Mouse (Mus musculus) CH12F3 (cell line): ENCODE measurements around the gene Fbxw11.

Experiments used
- in situ Hi-C: fragments of 300-500 bp; cut with MboI; formaldehyde crosslinking; loops from 2 replicates; pipeline ENCODE4 v1.14.3; 2020; ENCODE audit warnings: low sequenced_read_pairs

Fbxw11 gene

DNA sequence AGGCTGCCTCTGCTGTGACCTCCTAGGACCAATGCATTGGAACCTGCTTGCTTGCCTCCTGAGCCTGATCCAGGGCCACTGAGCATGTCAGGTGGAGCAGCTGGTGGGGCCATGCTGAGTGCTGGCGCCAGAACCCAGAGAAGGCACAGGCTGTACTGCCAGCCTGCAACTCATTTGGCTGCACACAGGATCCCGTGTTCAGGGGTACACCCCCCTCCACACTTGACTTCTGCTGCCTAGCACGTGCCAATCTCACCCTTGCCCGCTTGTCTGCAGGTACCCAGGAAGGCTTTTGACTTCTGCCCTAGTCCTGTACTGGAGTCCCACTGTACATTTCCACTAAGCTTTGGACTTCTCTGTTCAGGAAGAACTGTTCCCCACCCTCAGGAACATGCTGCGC is 19.3 kb upstream of the Fbxw11 start:
- in situ Hi-C loops: loop anchor here (5.0 kb wide), 1 partner anchor 84 kb away; no protein-coding TSS in a partner anchor

DNA sequence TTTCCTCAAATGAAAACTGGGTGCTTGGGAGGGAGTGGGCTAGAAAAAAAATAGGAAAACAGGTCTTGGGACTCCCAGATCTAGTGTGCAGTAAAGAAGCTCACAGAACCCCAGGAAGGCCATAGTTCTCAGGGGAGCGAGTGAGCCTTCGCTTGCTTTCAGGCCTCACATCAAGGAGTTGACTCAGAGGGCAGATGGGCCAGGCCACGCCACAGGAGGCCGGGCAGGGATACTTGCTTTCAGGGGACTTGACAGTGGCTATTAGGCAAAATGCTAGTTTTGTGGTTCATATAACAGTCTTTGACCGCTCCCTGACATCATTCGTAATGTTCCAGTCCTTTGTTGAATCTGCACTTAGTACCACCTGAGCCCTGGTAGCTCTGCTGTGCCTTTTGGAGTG is 18.6 kb upstream of the Fbxw11 start:
- in situ Hi-C loops: loop anchor here (5.0 kb wide), 1 partner anchor 83 kb away; no protein-coding TSS in a partner anchor

DNA sequence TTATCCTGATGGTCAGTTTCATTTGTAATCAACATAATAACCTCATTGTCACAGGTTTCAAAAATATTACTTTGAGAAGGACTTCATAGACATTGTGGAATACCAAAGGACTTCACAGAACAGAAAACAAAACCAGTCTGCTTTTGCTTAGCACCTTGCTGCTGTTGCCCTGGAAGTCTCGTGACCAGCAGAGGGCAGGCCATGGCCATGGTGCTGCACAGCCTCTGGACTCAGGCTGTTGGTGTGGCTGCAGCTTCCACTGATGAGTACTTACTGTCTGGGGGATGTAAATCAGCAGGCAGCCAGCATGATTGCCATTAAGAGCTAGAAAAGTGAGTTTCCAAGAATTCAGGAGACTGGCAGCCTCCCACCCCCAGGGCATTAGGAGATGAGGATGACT is 16.8 kb upstream of the Fbxw11 start:
- in situ Hi-C loops: no loop called here

DNA sequence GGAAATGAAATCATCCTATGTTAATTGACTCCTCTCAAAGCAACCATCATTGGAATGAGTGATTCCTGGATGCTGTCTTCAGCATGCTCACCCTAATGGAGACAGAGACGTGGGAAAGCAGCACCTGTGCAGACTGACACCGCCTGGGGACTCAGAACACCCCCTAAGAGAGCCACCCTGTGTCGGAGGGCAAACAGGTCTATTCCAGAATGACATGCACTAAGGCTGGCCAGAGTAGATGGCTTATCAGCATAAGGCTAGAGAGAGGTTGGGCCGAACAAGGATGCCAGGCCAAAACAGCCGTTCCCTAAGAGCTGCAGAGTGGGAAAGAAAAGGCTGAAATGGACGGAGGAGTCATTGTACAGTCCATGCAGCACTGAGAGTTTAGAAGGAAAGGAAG is 16.4 kb upstream of the Fbxw11 start:
- in situ Hi-C loops: no loop called here

DNA sequence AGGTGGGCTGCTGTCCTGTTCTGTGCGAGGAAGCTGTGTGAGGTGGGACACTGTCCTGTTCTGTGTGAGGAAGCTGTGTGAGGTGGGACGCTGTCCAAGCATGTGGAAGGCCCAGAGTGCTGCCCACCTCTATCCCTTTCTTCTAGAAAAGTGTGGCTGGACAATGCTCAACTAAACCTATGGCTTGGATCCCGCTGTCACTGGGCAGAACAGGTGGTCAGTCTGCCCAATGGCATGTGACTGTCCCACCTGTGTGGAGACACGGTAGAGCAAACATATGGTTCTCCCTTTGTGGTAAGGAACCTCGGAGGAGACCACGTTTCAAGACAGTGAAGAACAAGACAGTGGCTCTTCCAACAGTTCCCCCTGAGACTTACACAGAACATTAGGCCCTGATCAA is 14.6 kb upstream of the Fbxw11 start:
- in situ Hi-C loops: no loop called here

DNA sequence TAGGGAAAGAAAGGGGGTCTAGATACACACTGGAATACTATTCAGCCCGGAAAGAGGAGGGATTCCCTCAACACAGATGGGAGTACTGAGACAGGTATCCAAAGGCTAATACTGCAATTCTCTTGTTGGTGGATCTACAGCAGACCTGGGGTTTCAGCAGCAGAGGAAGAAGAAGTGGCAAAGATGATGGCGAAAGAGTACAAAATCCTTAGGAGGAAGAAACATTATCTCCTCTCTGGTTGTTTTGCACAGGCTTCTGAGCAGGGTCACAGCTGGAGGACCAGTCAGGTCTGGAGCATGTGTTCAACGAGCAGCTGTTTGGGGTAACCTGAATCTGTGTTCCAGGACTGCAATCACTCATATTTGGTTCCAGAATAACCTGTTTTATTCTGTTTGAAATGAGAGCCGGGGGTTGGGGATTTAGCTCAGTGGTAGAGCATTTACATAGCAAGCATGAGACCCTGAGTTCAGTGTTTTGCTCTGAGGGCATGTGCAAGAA is 12.8 kb upstream of the Fbxw11 start:
- in situ Hi-C loops: no loop called here

DNA sequence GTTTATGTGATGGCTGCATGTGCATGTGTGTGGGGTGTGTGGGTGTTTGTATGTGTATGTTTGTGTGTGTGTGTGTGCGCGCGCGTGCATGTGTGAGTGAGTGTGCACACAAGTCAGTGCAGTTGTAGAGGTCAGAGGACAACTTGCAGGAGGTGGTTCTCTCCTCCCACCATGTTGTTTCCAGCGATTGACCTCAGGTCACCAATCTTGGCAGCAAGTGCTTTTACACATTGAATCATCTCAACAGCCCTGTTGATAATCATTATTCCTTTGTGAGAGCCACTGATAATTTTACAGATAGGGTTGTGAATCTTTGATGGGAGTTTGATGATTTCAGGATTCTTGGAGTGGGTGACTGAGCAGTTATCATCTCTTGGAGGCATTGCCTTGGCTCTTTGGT is 9.9 kb upstream of the Fbxw11 start:
- in situ Hi-C loops: no loop called here

DNA sequence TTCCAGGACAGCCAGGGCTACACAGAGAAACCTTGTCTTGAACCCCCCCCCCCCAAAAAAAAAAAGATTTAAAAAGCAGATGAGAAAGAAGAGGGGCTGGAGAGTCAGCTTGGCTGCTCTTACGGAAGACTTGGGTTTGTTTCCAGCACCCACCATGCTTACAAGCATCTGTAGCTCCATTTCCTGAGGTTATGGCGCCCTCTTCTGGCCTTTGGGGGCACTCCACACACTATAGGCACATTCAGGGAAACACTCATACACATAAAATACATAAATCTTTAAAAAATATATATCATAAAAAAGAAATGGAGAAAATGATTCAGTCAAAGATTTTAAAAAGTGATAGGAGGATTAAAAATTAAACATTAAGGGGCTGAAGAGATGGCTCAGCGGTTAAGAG is 9.0 kb upstream of the Fbxw11 start:
- in situ Hi-C loops: no loop called here

DNA sequence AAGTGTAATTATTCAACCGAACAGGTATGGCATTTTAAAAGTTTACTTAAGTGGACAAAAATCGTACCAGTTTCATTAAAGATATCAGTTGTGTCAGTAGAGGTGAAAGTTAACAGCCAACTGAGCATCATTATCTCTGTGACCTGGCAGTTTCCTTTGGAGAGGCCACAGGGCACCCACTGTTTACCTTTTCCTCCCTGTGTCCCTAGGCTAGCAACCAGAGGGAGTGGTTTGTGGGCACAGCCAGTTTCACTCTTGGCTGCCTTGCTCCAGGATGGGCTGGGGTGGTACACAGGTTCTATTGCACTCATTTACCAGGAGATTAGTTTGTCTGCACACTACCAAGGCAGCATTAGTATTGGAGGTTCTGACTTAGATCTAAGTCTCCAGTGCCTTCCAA is 8.4 kb upstream of the Fbxw11 start:
- in situ Hi-C loops: no loop called here

DNA sequence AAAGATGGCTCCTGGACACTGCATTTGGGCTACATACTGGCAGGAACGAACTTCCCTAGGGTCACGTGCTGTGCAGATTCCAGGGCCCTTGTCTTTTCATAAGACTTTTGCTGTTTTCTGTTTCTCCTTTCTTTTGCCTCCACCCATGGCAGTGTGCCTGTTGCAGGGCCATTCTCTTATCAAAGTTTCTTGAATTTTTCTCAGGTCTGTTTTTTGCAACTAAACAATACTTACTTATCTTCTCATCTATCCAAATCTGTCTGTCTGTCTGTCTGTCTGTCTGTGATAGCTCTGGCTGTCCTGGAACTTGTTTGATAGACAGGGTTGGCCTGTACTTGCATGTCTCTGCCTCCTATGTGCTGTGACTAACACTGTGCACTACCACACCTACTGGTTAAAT is 7.7 kb upstream of the Fbxw11 start:
- in situ Hi-C loops: no loop called here

DNA sequence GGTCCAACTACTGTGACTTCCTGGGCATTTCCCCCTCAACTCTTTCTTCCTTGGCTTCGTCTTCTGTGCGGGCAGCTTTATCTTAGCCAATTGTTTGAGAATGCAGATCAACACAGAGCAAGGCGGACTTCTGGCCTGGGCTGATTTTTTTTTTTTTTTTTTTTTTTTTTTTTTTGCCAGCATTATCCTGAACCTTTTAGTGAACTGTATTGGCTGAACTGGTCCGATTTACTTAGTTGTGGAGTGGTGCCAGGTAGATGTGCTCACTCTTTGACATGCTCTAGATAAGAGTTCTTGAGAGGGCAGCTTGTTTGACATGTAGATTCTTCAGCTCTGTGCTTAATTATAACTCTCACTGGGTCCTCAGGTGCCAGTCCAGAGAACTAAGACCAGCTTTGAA is 6.2 kb upstream of the Fbxw11 start:
- in situ Hi-C loops: no loop called here

DNA sequence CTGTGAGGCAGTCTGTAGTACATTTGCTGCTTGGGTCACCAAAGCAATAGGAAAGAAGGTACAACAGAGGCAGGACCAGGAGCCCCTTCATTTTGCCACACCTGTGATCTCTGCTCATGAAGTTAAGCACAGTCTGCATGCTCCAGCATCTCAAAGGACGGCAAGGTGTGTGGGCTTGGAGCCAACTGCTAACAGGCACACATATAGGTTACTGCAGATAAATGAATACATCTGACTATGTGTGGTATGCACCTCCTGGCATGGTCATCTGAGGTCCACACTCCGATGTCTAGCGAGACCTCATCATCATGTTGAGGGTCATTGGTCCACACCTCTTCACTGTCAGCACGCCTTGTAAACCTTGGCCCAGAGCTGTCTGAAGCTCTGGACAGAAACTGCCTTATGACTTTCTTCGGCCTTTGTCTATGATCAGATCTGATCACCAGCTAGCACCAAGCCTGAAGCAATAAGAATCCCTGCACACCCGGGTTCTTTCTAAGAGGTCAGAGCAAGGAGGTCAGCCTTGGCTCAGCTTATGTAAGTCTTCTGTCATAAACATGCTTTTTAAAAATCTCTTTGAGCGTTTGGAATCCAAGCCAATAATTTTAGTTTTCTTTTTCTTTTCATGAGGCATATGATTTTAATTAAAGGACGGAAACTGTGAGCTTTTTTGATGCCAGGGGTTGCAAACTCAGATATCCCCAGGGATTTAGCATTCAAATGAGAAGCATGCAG is 3.8 kb upstream of the Fbxw11 start:
- in situ Hi-C loops: no loop called here

DNA sequence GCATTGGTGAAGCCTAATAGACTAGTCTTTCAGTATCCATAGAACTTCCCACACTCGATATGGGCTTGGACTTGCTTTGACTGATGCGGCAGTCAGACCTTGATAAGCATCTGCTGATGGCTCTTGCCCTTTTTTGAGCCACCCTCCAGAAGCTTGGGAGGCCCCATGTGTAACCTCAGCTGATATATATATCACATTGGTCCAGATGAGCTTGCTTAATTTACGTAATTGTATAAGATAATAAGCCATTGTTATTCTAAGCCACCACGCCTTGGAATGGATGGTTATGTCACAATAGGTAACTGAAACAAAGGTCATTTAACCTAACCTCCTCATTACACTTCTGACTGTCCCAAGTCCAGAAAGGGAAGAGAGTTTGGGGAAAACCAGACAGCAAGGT is 1.9 kb upstream of the Fbxw11 start:
- in situ Hi-C loops: no loop called here

DNA sequence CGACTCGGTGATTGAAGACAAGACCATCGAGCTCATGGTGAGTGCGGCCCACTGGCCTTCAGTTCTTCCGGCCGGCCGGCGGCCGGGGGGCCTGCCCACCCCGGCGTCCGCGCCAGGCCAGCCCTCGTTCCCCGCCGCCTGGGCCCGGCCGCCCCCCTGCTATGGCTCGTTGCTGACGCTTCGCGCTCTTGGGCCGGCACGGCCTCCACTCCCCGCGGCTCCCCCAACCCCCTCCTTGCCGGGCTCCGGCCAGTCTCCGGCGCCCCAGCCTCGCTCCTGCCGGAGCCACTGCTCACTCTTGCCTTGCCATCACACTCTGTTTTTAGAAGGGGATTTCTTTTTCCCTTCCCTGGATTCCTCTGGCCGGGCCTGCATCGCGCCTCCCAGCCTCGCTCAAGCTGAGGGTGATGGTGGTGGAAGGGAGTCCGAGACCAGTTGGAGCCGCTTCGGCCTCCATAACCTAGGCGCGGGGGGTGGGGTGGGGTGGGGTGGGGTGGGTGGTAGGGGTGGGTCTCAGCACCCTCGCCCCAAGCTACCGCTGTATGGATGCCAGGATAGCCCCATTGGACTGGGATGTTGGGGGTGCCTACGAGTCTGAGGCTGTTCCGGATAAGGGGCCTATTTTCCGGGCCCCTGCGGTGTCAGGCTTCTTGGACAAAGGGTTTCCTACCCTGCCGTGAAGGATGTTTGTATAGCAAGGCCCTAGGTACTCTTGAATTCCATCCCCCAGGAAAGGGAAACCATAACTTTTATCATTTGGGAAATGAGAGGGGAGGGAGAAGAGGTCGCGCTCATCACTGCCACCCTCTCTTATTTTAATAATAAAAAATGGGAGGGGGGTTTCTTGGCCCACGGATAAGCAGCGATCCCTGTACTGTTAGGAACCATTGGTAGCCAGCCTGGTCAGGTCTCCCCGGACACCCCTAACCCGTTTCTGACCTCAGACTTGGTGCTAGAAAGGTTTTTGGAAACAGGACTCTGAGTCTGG is 669 bp downstream of the Fbxw11 start:
- in situ Hi-C loops: no loop called here

DNA sequence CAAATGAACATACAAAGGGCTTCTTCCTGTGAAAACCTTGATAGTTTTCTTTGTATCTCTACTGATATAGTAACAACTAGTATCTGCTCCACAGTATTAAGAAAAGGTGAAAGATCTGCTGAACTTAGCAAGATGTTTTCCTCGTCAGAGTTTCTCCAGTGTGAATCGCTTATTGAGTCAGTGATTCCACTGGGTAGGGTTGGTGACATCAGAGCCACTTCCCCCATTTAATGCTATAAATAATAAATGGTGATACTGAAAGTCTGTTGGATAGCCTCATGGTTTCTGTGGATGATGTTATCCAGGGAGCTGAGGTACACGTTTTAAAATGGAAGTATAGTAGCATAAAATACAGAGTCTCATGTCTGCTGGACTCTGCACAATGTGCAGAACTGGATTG is 1.5 kb downstream of the Fbxw11 start:
- in situ Hi-C loops: no loop called here

DNA sequence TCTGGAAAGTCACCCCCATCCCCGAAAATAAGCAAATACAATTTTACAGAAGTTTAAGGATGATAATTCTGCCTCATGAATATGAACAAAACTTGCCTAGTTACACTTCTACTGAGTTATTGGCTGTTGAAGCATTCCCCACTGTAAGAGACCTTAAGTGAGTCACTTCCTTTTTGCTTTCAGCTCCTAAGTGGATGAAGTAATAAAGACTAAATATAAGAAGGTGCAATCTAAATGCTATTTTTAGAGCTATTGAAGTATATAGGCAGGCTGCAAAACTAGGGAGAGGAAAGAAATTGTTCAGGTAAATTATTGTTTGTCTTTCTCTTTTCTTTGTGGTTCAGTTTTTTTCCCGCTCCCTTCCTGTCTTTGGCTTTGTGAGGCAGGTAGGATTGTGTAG is 4.7 kb downstream of the Fbxw11 start:
- in situ Hi-C loops: no loop called here

DNA sequence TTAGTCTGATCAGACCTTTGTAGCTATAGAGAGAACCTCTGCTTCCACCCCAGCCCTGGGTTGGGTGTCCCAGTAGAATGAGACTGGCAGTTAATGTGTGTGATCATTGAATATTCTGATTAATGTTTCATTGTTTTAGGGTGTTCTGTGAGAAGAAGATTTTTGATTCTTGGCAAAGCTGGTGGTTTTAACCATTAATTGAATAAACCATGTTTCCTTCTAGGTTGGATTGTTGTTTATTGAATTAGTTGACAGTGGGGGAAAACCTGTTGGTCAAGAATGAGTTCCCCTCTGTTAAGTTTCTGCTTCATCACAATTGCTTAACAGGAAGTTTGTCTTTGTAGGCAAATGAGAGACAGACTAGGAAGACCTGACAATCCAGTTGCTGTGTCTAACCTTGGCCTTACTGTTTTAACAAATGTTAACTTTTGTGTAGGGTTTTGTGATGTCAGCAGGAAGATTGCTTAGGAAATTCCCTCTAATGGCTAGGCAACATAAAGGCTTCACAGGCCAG is 7.8 kb downstream of the Fbxw11 start:
- in situ Hi-C loops: no loop called here

DNA sequence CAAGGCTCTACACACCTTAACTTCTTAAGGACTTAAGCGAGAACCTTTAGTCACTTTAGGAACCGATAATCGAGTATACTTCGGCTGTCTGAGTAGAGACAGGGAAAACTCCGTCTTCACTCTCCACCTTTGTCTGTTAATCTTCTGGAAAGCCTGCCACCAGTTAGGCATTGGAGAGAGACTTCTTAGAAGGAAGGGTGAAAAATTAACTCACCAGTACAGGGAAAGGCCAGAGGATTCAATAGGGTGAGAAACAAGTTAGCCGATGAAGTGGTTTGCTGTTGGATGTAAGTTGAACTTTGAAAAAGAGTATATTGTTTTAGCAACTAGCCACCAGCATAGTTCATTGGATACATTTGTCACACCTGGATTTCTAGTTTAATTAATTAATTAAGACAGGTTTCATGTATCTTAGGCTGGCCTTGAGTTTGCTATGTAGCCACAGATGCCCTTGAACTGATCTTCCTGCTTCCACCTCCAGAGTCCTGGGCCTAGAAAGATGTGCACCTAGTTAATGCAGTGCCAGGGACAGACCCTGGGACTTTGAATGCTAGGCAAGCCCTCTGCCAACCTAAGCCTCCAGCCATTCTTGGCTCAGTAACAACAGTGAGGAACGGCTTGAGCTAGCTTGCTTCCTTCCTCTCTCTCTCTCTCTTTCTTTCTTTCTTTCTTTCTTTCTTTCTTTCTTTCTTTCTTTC is 8.5 kb downstream of the Fbxw11 start:
- in situ Hi-C loops: no loop called here

DNA sequence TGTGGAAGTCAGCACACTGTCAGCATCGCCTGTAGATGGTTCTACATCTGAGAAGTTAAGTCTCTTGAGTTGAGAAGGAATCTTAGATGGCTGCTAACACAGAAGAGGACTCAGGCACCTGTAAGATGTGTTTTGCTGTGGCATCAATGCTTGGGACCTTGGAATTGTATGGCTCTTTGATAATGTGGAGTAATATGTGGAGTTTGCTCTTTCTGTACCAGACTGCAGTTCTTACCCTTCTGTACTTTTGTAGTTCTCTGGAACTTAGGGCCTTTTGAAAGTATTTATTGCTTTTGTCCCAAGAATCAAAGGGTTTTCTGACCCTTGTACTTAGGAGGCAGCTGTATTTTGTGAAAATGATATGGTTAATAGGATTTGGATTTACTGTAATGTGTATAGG is 9.2 kb downstream of the Fbxw11 start:
- in situ Hi-C loops: no loop called here

DNA sequence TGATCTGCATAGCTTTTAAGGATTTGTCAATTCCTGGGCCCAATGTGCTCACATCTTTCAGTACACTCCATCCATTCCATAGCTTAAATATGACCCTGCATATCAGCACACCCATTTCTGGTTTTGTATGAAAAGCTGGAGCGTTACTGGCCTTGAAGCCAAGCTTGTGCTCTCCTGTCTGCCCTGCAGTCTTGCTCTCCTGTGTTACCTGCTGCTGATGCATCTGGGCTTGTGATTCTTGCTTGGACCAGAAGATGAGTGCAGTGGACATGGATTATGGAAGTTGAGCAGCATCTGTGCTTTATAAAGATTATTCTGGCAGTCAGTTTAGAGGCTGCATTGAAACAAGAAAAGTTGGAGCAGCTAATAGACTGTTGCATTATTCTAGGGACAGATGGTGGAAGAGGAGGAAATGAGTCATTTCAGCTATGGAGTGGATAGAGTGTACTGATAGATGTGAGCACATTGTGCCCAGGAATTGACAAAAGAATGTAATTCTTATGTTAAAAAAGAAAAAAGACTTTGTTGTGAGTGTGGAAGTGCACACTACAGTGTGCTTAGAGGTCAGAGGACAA is 19.6 kb downstream of the Fbxw11 start:
- in situ Hi-C loops: no loop called here

DNA sequence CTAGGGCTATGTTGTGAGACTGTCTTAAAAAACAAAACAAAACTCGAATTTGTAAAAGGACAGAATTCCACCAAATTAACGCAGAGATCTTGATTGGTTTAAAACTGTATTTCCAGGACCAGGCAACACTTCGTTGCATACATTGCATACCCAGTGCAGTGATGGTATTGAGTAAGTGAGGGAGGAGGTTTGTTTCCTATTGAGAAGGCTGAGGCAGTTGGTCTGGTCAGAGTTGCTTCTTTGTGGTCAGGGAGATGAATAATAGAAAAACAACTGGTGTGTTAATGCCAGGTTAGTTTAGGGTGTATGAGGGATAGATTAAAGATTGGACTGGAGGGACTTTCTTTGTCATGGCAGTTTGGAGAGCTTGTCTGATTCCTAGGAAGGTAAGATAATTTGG is 23.1 kb downstream of the Fbxw11 start:
- in situ Hi-C loops: no loop called here
